Mouse (Mus musculus) T-cell, adult 2 months (primary cell): ENCODE measurements around the gene Hoxb3.

Experiments used
- DNase-seq: peaks from one replicate; pipeline ENCODE4 v3.0.0; 2022; ENCODE audit warnings: low spot score

The Hoxb3 gene

DNA sequence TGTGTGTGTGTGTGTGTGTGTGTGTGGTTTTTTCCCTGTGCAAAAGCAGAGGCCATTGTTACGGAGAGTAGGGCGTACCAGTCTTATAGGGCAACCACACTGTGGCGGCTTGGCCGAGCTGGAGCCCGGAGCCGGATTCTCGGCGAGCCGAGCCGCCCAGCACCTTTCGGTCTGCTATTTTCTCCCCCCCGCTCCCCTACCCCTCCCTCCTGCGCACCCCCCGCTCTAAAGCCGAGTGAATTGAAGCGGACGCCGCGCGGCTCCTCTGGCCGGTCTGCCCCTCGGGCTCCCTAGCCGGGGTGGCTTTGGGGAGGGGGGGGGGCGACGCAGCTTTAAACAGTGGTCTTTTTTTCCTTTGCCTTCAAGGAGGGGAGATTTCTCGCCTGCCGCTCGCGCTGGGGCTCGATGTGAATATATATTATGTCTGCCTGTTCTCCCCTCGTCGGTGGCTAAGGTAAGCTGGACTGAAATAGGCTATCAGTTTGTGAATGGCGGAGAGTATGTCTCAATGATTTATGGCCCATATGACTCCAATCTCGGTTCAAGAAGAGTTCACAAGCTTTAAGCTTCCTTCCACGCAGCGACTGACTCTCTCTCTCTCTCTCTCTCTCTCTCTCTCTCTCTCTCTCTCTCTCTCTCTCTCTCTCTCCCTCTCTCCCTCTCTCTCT is 17.7 kb downstream of the Hoxb3 start:
- DNase-seq, result no peak

DNA sequence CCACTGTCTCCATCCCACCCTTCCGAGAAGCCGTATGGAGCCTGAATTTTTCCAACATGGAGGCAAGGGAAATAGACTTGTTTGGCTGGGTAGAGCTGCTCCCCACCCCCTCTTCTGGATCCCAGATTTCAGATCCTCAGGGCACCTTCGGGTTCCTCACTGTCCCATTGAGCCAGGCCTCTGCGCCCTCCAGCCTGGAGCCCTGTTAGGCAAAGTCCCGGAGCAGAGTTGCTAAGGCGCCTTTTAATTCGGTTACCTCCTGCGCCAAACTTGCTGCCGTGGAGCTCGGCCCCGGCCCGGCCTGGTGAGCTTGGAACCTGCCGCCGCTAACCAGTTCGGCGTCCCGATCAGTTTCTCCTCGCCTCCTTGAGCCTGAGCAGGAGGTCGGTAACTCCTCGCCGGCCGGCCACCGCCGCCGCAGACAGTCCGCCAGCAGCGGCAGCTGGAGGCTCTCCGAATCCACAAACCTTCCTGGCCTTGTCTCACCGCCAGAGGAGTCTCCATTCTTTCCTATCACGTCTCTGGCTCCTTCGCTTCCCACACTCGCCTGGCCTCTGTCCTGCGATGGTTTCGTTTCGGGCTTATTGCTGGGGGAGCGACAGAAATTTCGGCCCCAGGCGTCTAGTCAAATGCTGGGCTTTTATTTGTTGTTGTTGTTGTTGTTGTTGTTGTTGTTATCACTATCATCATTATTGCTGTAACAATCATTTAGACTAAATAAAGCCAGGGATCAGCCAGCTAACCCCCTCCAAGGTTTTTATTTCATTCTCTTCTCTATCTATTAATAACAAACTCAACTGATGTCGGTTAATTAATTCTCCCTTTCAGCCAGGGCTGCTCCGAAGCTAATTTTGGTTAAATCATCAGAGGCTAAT is 18.8 kb downstream of the Hoxb3 start:
- DNase-seq, result no peak

DNA sequence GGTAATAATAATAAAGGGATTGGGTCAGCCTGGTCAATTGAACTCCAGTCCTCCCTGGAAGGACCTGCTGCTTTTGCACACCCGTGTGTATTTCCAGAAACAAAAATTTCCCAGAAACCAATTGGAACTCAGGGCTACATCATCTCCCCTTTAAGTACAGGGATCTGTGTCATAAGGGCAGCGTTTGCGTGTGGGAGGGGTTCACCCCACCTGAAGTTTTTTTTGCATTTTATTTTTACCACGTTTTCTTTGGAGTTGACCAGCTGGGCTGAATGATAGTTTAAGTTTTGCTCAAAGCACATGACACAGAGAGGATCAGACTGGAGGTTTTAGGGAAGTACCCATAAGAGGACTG is 19.4 kb downstream of the Hoxb3 start:
- no peak for DNase-seq

DNA sequence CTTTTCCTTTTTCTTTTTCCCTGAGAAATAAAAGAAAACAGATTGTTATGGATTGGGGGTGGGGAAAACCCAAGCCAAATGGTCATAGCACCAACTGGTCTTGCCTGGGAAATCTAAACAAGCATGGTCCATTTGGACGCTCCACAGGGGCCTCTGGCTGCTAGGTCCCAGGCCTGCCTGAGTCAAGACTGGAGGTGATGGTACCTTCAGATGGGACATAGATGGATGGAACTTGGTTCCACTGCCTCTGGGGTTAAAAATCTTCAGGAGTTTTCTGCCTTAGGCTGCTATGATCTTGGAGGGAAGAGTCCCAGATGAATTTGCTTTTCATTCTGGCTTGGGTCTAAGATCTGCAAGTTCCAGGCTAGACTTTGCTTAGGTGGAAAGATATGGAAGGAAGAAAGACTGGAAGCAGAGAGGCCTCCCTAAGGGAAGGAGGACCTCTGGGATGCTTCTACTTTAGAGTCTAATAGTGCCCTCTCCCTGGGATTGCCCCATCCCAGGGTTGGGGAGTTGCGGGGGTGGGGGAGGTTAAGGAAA is 20.1 kb downstream of the Hoxb3 start:
- no peak for DNase-seq

DNA sequence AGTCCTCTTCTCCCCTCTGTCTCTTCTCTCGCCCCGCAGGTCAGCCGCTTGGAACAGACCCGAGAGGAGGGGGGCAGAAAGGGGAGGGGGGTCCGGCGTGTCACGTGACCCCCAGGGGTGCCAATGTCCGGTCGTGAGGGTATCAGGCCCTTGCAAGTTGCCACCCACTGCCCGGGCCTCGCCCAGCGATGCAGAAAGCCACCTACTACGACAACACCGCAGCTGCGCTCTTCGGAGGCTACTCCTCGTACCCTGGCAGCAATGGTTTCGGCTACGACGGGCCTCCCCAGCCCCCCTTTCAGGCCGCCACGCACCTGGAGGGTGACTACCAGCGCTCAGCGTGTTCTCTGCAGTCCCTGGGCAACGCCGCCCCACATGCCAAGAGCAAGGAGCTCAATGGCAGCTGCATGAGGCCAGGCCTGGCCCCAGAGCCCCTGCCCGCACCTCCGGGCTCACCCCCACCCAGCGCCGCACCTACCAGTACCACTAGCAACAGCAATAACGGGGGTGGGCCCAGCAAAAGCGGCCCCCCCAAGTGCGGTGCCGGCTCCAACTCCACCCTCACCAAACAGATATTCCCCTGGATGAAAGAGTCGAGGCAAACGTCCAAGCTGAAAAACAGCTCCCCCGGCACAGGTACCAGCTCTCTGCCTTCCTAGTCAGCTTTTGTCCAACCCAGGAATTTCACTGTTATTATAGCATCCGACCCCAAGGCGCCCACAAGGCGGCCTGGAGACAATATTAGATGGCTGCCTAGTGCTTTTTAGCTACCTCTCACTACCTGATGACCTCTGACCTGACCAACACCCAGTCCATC is 21.1 kb downstream of the Hoxb3 start:
- no peak for DNase-seq

DNA sequence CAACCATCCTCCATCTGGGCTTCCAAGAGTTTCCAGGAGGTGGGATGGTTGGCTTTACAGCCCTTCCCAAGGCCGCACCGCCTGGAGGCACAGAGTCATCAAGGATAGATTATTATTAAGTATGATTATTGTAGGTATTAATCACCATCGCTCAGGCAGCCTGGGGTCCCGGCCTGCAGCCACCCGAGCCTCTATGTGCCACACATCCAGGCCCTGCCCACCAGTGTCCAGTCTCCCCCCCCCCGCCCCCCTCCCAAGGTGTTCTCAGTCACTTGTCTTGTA is 21.7 kb downstream of the Hoxb3 start:
- DNase-seq, result no peak

DNA sequence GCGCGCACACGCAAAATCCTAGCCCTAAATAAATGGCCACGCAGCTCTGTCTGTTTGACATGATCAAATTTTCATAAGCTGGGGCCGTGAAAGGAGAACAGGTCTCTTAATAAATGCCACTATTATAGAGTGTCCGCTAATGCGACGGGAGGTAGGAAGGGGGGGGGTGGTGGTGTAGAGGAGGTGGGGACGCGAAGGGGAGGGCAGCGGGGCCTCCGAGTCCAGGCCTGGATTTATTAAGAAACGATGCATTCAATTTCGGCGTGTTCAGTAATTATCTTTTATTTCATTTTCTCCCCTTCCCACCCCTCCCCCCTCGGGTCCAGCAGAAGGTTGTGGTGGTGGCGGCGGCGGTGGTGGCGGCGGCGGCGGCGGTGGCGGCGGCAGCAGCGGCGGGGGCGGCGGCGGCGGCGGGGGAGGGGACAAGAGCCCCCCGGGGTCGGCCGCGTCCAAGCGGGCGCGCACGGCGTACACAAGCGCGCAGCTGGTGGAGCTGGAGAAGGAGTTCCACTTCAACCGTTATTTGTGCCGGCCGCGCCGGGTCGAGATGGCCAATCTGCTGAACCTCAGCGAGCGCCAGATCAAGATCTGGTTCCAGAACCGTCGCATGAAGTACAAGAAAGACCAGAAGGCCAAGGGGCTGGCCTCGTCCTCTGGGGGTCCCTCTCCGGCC is 22.2 kb downstream of the Hoxb3 start:
- no peak for DNase-seq

DNA sequence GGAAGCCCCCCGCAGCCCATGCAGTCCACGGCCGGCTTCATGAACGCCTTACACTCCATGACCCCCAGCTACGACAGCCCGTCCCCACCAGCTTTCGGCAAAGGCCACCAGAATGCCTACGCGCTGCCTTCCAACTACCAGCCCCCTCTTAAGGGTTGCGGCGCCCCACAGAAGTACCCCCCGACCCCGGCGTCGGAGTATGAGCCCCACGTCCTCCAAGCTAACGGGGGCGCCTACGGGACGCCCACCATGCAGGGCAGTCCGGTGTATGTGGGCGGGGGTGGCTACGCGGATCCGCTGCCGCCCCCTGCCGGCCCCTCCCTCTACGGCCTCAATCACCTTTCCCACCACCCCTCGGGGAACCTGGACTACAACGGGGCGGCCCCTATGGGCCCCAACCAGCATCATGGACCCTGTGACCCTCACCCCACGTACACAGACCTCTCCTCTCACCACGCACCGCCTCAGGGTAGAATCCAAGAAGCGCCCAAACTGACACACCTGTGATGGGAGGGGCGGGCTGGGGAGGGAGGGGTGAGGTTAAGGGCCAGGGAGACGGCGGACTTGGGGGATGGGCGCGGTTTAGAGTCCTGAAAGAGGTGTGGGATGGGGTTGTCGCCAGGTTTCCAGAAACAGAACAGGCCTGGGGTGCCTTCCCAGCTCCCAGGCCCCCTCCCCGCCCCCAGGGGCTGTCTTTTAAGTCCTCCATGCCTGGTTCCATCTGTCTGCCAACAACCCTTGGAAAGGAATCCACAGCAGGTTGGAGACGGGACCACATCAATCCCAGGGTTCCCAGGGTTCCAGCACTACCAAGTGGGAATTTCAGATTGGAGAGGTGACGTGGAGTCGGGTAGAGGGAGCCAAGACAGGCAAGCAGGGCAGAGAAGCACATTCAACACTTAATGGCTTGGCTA is 23.0 kb downstream of the Hoxb3 start:
- no peak for DNase-seq

DNA sequence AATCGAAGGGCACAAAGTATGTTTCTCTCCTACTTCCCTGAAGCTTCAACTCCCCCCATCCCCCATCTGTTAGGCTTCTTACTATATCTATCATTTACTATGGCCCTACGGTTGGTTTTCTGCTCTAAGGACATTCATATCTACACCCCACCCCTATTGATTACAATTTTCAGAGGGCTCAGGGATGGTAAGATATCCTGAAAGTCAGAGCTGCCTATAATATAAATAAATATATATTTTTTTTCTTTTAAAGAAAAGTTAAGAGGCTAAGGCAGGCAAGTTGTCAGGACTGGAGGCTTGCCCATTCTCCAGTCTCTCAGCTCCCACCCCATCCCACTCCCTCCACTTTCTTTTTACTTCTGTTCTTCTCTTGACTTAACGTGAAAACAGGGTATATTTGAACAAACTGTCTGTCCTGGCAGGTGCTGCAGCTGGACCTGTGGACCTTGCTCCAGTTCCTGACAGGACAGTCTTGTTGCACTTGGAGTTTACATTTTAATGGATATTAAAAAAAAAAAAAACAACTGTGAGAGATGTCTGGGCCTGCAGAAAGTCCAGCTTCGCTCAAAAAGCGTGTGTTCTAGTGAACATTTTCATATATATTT is 23.9 kb downstream of the Hoxb3 start:
- DNase-seq, result no peak

DNA sequence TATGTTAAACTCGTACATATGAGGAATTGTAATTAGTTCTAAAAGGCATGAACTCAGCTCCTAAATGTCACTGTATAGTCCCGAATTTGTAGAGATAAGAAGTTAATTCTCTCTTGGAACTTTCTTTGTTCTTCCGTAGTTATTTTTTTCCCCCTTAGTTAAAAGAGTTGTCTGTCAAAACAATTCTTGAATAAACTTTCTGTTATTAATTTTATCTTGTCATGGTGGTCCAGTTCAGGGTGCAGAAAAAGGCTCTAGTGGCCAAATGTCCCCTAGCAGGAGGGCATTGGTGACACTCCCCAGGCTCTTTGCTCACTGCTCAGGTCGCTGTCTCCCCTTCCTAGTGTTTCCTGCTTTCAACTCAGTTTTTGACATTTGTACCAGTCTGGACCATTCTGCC is 24.6 kb downstream of the Hoxb3 start:
- no peak for DNase-seq

DNA sequence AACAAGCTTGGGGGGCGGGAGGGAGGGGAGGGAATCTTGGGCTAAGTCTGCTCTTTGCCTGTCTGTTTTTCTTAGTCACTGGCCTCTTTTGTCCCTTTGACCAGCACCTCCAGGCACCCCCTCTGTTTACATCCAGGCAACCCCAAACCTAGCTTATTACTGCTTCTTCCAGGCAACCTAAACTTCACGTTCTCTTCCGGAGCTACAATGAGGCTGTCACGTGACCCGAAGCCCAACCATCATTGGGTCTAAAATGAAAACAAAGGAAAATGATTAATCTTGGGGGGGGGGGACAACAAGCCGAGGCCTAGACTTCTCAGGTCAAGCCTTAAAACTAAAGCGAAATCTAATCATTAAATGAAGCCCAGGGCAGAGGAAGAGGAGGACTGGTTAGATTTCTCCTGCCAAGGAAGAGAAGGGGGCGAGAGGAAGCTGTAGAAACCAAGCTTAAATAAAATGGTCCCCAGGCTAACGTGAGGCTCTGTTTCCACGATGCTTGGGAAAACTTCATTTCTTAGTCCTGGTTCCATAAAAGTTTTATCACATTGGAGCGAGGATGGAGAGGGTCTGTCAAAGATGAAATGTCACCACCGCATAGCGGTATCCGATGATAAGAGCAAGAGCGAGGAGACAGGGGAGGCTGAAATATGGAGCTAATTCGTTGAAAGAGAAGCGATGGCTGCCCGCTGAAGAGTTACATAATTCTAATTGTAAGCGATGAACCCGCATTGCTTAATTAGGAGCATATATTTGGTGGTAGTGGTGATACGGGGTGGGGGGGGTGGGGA is 25.2 kb downstream of the Hoxb3 start:
- no peak for DNase-seq

DNA sequence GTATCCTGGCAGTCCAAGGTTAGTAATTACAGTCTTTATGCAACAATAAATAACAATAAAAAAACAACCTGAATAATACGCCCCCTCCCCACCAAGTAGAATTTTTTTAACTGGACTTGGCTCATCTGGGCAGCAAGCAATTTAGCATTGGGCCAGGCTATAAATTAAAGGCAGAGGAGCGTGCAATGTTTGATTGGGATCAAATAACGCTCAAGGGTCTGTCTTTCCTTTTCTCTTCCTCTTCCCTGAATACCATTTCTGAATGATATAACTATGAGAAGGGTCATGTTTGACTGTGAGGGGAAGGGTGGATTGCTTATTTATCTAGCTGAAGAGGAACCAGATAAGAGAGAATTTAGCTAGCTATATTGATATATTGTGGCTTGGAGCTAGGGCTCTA is 25.9 kb downstream of the Hoxb3 start:
- DNase-seq, result no peak

DNA sequence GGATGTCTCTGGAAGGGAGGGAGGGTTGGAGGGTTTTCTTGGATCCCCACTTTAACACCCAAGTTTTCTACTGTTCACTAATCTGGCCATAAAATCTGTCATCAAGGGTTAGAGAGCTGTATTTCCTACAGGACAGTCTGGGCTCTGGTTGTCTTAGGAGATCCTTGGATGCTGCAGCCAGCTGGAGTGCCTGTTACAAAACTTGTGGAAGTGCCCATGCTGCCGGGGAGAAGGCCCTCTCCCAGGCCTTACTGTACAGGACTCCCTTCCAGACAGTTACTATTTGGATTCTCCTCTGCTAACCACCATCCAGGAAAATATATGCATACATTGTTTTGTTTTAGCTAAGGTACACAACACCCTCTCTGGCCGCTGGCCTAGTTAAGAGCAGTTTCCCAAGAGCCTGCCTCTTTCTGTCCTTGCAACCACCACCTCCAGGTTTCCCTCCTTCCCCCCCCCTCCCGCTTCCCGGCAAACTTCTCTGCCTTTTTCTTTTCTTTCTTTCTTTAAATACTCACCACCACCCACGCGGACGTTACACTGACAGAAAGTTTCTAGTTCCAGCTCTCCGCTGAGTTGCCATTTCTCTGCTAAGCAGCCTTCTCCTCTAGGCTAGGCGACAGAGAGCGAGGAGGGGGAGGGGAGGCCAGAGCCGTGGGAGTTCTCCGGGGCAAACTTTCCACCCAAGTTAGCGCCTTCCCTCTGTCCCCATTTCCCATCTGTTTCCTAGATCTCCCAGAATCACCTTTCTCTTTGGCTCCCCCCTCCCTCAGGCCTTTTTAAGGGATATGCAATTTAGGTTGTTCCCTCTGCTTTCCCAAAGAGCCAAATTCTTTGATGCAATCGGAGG is 26.6 kb downstream of the Hoxb3 start:
- no peak for DNase-seq

DNA sequence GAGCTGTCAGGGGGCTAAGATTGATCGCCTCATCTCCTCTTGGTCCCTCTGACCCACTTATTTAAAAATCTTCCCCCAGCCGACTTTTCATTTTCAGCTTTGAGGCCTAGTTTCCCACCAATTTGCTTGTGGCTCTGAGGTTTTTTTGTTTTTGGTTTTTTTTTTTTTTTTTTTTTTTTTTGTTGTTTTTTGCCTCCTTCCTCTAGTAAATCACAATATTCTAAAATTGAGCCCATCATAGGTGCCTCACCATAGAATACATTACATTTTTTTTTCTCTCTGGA is 27.2 kb downstream of the Hoxb3 start, which contains the start of gene Hoxb2:
Gene Hoxb2, plus strand, starts transcription at position 185 of the 284 bp plus-strand sequence.
- DNase-seq, result no peak

DNA sequence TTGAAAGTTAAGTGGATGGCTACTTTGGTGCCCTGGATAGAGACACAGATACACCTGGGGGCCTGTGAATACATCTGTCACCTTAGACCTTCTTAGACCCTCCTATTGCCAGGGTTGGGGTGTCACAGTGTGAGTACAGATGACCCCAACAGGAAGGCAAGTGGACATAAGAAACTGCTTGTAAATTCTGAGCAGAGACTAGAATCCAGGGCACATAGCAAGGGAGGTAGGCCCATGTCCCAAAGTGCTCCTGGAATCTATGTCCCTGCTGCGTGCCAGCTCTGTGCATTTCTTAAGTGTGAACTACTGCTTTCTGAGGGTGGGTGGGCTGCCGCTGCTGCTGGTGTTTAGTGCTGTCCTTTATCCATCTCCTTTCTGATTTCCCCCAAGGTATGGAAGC is 27.7 kb downstream of the Hoxb3 start:
- no peak for DNase-seq

DNA sequence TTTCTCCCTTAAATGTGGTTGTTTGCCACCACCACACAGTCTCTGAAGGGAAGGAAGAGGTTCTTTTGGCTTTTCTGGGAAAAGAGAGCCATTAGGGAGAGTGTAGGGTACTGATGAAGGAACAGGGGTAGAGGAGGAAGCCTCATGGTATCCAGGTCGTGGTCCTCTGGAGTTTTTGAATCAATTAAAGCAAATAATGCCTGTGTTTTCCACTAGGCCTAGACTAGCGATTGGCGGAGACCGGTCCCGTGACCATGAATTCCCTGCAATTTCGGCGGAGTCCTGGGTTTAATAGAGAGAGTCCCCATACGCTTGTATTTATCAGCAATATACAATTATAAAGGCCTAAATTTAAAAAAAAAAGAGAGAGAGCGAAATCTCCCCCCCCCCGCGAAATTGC is 28.2 kb downstream of the Hoxb3 start:
- no peak for DNase-seq

DNA sequence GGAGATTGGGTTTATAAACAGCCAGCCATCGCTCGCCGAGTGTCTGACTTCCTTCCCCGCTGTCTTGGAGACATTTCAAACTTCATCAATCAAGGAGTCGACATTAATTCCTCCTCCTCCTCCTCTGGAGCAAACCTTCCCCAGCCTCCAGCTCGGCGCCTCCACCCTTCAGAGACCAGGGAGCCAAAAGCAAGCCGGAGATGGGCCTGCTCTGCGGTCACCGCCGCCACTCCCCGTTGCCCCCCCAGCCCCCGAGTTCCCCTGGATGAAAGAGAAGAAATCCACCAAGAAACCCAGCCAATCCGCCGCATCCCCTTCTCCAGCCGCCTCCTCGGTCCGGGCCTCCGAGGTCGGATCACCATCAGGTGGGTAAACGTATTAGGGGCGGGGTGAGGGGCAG is 28.7 kb downstream of the Hoxb3 start:
- DNase-seq, result no peak

DNA sequence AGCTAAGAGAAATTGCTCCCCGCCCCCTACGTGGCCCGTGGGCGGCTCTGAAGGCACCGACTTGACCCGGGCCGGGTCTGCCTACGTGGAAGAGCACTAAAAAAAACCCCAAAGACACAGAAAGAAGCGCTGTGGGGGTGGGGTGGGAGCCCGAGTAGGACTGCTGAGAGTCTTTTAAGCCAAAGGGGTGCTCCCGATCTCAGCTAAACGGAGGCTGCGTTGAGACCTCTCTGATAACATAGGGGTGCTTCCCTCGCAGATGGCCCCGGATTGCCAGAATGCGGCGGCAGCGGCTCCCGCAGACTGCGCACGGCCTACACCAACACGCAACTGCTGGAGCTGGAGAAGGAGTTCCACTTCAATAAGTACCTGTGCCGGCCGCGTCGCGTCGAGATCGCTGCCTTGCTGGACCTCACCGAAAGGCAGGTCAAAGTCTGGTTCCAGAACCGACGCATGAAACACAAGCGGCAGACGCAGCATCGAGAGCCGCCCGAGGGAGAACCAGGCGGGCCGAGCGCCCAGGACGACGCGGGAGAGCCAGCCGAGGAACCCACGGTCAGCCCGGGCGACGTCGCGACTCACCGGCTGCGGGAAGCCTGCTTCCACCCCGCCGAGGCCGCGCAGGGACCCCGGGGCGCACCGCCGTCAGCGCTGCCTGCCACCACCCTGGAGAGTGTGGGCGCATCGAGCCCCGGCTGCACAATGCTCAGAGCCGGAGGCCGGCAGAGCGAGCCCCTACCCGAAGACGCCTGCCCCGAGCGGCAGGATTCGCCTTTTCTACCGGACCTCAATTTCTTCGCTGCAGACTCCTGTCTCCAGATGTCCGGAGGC is 29.8 kb downstream of the Hoxb3 start:
- peak; percentile 5 for DNase-seq
